In the genomic region with DNA sequence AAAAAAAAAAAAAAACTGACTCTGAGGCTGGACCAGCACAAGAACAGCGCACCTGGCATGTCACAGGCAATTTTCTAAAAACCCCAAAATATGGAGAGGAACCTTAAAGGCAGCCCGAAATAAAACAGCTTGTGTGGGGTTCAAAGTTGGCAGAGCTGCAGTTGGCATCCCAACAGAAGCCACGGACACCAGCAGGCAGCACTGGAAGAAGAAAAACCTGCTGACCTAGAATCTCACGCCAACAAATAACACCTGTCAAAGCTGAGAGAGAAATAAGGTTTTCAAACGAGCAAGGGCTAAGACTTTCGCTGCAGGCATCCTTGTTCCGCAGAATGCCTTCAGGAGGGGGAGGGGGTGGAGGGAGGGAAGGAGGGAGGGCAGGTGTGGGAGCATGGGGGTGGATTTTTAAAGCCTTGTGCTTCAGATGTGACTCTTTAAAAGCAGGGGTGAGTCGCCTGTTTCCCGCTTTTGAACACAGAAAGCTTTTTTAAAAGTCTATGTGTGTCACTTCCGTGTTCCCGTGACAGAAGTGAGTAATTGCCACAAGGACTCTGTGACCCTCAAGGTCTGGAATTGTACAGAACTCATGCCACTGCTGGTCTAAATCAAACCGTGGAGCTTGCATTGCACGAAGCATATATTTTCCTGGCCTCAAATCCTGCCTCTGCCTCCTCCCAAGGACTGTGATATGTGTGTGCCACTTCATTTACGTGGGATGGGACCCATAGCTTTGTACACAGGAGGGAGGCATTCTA, we compare ENCODE assay signal across 13 mouse cellular contexts. TPM values are rescaled to one million over a fixed set of nuclear protein-coding genes. Genes with fewer than 3 reads are reported as not detected.
A peak's percentile ranks its signal among the peaks of the same experiment; 100 is the strongest.
DNase-seq lines count a peak whose midpoint lies in the region; ATAC-seq and TF ChIP-seq lines count a peak whose summit lies in the region.
"Had no signal": no experiment of that assay in that cellular context is flagged by ENCODE, and none has a peak within 500 bp of the region (broad histone marks: within the 10 kb centered on the region; RNA-seq: fewer than 3 reads in every experiment).

No protein-coding gene starts in this region.

- no peak overlapping the region for H3K9ac ChIP-seq in liver, embryonic 12.5 days
- H3K9ac ChIP-seq: heart, embryonic 15.5 days; lung, embryonic 15.5 days had no signal

- H3K4me3 ChIP-seq in left cerebral cortex, adult 2 months: no peak overlapping the region
- no peak overlapping the region for H3K4me3 ChIP-seq in macrophage (ENCODE audit: inconsistent target)
- no peak overlapping the region for H3K4me3 ChIP-seq in liver, embryonic 12.5 days
- H3K4me3 ChIP-seq: heart, embryonic 15.5 days; lung, embryonic 15.5 days had no signal

- no peak overlapping the region for H3K4me2 ChIP-seq in liver, embryonic 12.5 days

- H3K4me1 ChIP-seq in liver, embryonic 12.5 days: peaks cover 17% of the 10 kb centered on the region

- H3K36me3 ChIP-seq in macrophage (ENCODE audit: inconsistent target): no peaks in the 10 kb centered on the region
- H3K36me3 ChIP-seq in liver, embryonic 12.5 days: no peaks in the 10 kb centered on the region
- H3K36me3 ChIP-seq: heart, embryonic 15.5 days; lung, embryonic 15.5 days had no signal

- TF ChIP-seq CTCF in left cerebral cortex, adult 2 months (IDR thresholded peaks at IDR 0.05): no peak

- no peak for ATAC-seq in inflammation-experienced regulatory T-cells, adult 6 months
- ATAC-seq in liver, embryonic 12.5 days: no peak
- ATAC-seq: forebrain, embryonic 16.5 days had no signal

- H3K79me2 ChIP-seq in macrophage (ENCODE audit: inconsistent target): no peaks in the 10 kb centered on the region

- 59% methylated on average over 14 of the region's 14 CpGs for WGBS in macrophage (ENCODE audit: missing documents)
- 54% methylated on average over 14 of the region's 14 CpGs for WGBS in liver, embryonic 12.5 days (ENCODE audit: insufficient replicate concordance)

- peaks cover 19% of the 10 kb centered on the region; the same call in 1 of the 2 replicates for H3K27me3 ChIP-seq in liver, embryonic 12.5 days (replicated peaks)

- H3K9me3 ChIP-seq in liver, embryonic 12.5 days (replicated peaks): no peaks in the 10 kb centered on the region
- H3K9me3 ChIP-seq: heart, embryonic 15.5 days; lung, embryonic 15.5 days had no signal

- intact Hi-C loops in left cerebral cortex, adult 2 months (cut with DNase I): loop anchor here (5.0 kb wide), 1 partner anchor 559 kb away; no protein-coding TSS in a partner anchor
- intact Hi-C loops in left cerebral cortex, postnatal 36 days (cut with DNase I): no loop called here

- H3K27ac ChIP-seq in left cerebral cortex, adult 2 months: peak overlapping the region; percentile 24; the same call in 1 of the 2 replicates
- peak overlapping the region; percentile 29 for H3K27ac ChIP-seq in macrophage
- no peak overlapping the region for H3K27ac ChIP-seq in liver, embryonic 12.5 days
- H3K27ac ChIP-seq: heart, embryonic 15.5 days; lung, embryonic 15.5 days had no signal

- DNase-seq in adrenal gland, adult 8-10 months: peak; percentile 62
- DNase-seq in adrenal gland, postnatal 4 days (ENCODE audit: low spot score in 2 of 2): no peak
- no peak for DNase-seq in left cerebral cortex, adult 2 months (ENCODE audit: extremely low spot score in 1 of 2, low spot score in 2 of 2)
- DNase-seq in left cerebral cortex, postnatal 36 days (ENCODE audit: low spot score in 2 of 2): no peak
- peak; percentile 87 for DNase-seq in cerebellum, adult 11 months
- DNase-seq: gastrocnemius, postnatal 36 days; liver had no signal

RNA-seq across cellular contexts. Expression of gene Rab4a, which starts 17.2 kb away (rescaled TPM):
- total RNA-seq in adrenal gland, adult 8-10 months (2022): 10 to 100 TPM; 24.3 to 40.6 (median 34.0) TPM
- 10 to 100 TPM; 29.5 to 30.9 TPM for total RNA-seq in adrenal gland, postnatal 4 days (2021)
- 10 to 100 TPM; 39.8 to 48.9 TPM for total RNA-seq in left cerebral cortex, adult 2 months (2021)
- total RNA-seq in left cerebral cortex, postnatal 36 days (2021): 10 to 100 TPM; 41.0 to 45.8 TPM
- total RNA-seq in macrophage (2018; cell fraction: chromatin; rRNA removed): 10 to 100 TPM in 1 of 26 experiments, 1 to 10 TPM in 19, under 1 TPM in 2, not detected in 4; 0.58 to 11.0 (median 4.3) TPM
- 1 to 10 TPM; 1.5 to 5.9 (median 3.9) TPM for total RNA-seq in macrophage (2018; cell fraction: cytosol; rRNA removed)
- total RNA-seq in macrophage (2018; cell fraction: nucleus; rRNA removed): 10 to 100 TPM in 1 of 26 experiments, 1 to 10 TPM in 21, under 1 TPM in 4; 0.63 to 10.3 (median 2.8) TPM
- 3.6 to 7.4 TPM (median 5.6 TPM) in 3 replicates for polyA plus RNA-seq in macrophage (2018)
- 10 to 100 TPM; 15.9 to 21.4 (median 16.9) TPM for polyA plus RNA-seq in inflammation-experienced regulatory T-cells, adult 6 months (2017; shearing (Covaris generic))
- polyA plus RNA-seq in liver, embryonic 12.5 days (2016; fragmentation: Nextera tagmentation; extraction: Ambion mirVana): 36.3 and 38.3 TPM in 2 replicates

Comparison
In these comparisons a context has a peak if more than half of its experiments do, and no peak if none do; other contexts are left out.
1. DNase-seq: peak in adrenal gland, adult 8-10 months (single experiment) and cerebellum, adult 11 months (single experiment); none in adrenal gland, postnatal 4 days (0 of 2), left cerebral cortex, adult 2 months (0 of 2) and left cerebral cortex, postnatal 36 days (0 of 2).